ENCODE assay signal across 19 mouse cellular contexts in genomic region chr6:48591221-48591845, GRCm38 (mm10). TPM values are rescaled to one million over a fixed set of nuclear protein-coding genes. Genes with fewer than 3 reads are reported as not detected.
"Had no signal": no experiment of that assay in that cellular context is flagged by ENCODE, and none has a peak within 500 bp of the region (broad histone marks: within the 10 kb centered on the region; RNA-seq: fewer than 3 reads in every experiment).

No protein-coding gene starts in this region.

- H3K27ac ChIP-seq: hindbrain, embryonic 14.5 days; intestine, embryonic 15.5 days; layer of hippocampus, adult 2 months; limb, embryonic 13.5 days; midbrain, embryonic 10.5 days; stomach, embryonic 15.5 days had no signal

- H3K4me2 ChIP-seq: hindbrain, embryonic 14.5 days; intestine, embryonic 15.5 days; limb, embryonic 13.5 days; stomach, embryonic 15.5 days had no signal

- H3K4me3 ChIP-seq: intestine, embryonic 15.5 days; layer of hippocampus, adult 2 months; limb, embryonic 13.5 days; midbrain, embryonic 10.5 days; stomach, embryonic 15.5 days had no signal

- H3K9ac ChIP-seq: hindbrain, embryonic 14.5 days; intestine, embryonic 15.5 days; limb, embryonic 13.5 days; stomach, embryonic 15.5 days had no signal

- H3K9me3 ChIP-seq: stomach, embryonic 15.5 days had no signal

- ATAC-seq: intestine, embryonic 15.5 days; midbrain, embryonic 16.5 days had no signal

- DNase-seq: left cerebral cortex, postnatal 4 days; lung, adult 18-20 months; right cerebral cortex, postnatal 14 days; thymus, adult 2 months; thymus, postnatal 25 days had no signal

- H3K27me3 ChIP-seq: intestine, embryonic 15.5 days; limb, embryonic 13.5 days; stomach, embryonic 15.5 days had no signal

RNA-seq across cellular contexts. Expression of gene Gm45021, which starts 1.9 kb away (rescaled TPM):
- total RNA-seq: layer of hippocampus, adult 2 months; layer of hippocampus, postnatal 10 days; left cerebral cortex, postnatal 10 days; left cerebral cortex, postnatal 4 days had no signal
- polyA plus RNA-seq: hindbrain, embryonic 14.5 days; intestine, embryonic 15.5 days; limb, embryonic 13.5 days; lung, embryonic 16.5 days; midbrain, embryonic 10.5 days; midbrain, embryonic 16.5 days; neural tube, embryonic 14.5 days; spleen, adult 2 months; stomach, embryonic 15.5 days; testis, adult 2 months; thymus, adult 2 months had no signal

RNA-seq across cellular contexts. Expression of gene Gm44965, which starts 2.4 kb away (rescaled TPM):
- total RNA-seq: layer of hippocampus, adult 2 months; layer of hippocampus, postnatal 10 days; left cerebral cortex, postnatal 10 days; left cerebral cortex, postnatal 4 days had no signal
- polyA plus RNA-seq: intestine, embryonic 15.5 days; limb, embryonic 13.5 days; lung, embryonic 16.5 days; midbrain, embryonic 16.5 days; neural tube, embryonic 14.5 days; spleen, adult 2 months; stomach, embryonic 15.5 days; testis, adult 2 months; thymus, adult 2 months; urinary bladder, adult 2 months had no signal
